Mouse (Mus musculus): ENCODE measurements at regions not wholly inside any gene's neighbourhood (a gene's known extent, or its start where the extent isn't known, plus 50 kb on each side); places are given as distances from the start of the nearest gene placed in this dataset.

GRCm38 (mm10) chr5:28919296-28920063 is 276.3 kb upstream of the Rnf32 start:
- no peak for DNase-seq (ENCODE audit: low read depth, low spot score)

GRCm38 (mm10) chr5:28904500-28904899 is 291.3 kb upstream of the Rnf32 start:
- DNase-seq (ENCODE audit: low read depth, low spot score) = no peak

DNA sequence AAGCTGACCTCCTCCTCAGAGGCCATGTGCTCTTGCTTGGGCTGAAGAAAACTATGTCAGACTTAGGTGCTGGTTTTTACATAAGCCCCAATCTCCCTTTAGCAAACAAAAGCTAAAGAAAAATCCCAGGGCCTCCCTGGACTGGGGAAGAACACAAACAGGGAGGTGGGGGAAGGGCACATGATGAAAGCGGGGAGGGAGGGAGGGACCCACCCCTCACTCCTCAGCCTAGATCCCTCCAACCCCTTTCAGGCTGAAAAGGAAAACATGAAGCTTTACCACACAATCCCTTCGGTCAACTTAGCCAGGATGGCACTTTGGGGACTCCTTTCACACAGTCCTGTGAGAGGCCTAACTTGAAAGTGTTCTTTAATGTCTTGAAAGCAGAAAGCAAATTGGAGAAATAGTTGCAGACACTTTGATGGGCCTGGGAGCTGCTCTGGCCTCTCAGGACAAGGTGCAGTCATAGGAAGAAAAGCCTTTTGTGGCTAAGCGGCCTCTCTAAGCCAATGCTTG is 291.9 kb upstream of the Rnf32 start:
- DNase-seq (ENCODE audit: low read depth, low spot score) = no peak

DNA sequence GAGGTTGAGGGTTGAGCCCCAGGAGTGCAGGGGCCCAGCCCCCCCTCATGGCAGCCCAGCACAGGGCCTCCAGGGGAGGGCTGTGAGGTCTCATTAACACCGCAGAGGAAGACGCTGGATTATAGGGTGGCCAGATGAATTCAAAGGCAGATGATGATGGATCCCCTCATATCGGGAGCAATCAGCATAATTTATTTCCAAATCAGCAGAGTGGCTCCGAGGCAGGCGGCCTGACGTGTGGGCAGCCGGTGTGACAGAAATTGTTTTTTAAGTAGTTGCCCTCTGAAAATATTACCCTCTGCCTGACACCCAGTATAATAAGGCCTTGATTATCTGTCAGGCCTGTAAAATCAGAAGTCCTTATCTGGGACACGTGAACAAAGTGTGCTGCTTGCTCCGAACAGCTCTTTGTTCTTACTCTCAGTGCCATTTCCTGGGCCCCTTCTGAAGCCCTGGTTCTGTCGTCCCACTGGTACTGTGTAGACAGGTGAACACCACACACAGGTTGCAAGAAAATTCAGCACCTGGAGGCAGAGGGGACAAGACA is 303.0 kb upstream of the Rnf32 start:
- DNase-seq (ENCODE audit: low read depth, low spot score) = no peak

GRCm38 (mm10) chr5:28891988-28892387 is 303.8 kb upstream of the Rnf32 start:
- no peak for DNase-seq (ENCODE audit: low read depth, low spot score)

- no peak for DNase-seq (ENCODE audit: low read depth, low spot score)
Measured at GRCm38 (mm10) chr5:28884746-28885365, 310.9 kb upstream of the Rnf32 start.

DNA sequence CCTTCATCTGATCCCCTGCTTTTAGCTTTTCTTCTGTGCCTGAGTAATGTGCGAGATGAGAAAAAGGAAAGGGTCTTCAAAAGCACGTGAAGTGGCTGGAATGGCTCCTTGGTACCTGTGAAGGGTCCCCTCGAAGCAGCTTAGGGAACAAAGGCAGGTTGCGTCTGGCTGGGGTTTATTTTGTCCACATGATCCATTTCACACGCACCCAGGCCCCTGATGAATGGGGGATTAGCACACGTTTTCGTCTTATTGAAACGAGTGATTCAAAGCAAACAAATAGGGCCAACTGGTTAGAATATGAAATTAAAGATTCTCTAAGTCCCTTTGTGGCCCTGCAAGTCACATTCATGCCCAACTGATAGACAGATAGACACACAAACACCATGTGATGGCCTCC is 319.6 kb upstream of the Rnf32 start:
- DNase-seq (ENCODE audit: low read depth, low spot score) = no peak

- DNase-seq (ENCODE audit: low read depth, low spot score) = no peak
Measured at GRCm38 (mm10) chr5:28873600-28874265, 322.1 kb upstream of the Rnf32 start.

DNA sequence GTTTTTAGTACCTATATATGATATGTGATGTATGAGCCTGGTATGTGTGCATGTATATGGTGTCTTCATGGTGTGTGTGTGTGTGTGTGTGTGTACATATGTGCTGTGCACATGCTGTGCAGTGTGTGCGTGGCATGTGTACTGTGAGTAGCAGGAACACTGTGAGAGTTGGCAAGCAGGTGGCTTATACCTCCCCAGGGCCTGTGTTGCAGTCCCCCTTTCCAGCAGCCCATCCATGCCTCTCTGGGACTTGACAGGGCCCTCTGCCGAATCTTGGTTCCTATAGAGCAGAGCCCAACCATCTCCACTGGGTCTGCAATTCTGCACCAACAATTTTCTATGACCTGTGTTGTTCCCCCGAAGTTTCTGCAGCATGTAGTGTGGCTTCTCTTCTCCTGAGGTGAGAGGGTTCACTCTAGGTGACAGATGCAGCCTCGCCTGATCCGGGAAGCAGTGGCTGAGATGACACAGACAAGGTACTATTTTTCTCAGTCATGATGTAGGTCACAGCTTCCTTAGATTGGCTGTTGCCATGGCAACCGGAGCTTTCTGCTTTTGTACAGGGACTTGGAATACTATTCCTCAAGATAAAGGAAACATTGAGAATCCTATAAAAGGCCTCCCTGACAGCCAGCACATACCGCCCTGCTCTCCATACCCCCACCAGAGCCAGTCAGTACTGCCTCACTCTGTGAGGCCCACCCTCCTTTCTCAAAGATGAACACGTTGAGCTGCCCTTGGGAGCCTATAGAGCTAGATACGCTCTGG is 336.0 kb upstream of the Rnf32 start:
- DNase-seq (ENCODE audit: low read depth, low spot score) = peak; percentile 8

DNA sequence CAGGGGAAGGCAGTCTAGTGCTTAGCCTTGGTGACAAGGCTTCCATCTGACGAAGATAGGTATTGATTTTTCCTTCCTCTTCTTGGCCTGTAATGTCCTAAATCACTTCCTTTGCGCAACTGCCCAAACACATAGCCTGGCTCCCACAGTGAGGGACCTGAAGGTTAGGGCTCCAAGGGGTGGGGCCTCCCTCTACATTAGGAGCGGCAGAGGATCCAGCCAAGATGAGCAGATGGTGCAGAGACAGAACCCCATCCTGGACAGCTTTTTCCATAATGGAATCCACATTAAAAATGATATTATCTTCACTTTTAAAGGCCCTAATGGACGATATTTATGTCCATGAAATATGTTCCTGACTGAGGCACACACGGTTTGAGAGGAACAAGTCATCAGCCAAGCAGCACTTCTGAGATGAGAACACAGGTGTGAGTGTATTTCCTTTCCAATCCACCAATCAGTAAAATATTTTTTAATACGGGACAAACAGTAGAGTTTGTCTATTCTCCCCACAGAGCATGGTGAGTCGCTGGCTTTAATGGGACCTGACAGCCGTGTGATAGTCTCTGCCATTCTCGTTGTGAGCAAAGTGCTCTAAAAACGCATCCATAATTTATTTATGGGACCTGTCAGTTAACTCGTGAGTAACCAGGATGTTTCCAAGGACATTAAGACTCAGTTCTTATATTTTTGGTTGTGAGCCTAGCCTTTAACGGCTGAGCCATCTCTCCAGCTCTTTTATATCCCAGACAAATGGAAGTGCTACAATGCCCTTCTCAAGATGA is 357.5 kb upstream of the Rnf32 start:
- DNase-seq (ENCODE audit: low read depth, low spot score) = no peak

GRCm38 (mm10) chr5:28819091-28819490 is 352.0 kb upstream of the Shh start:
- DNase-seq (ENCODE audit: low read depth, low spot score) = no peak

GRCm38 (mm10) chr5:28807950-28808349 is 340.9 kb upstream of the Shh start:
- DNase-seq (ENCODE audit: low read depth, low spot score) = no peak

DNA sequence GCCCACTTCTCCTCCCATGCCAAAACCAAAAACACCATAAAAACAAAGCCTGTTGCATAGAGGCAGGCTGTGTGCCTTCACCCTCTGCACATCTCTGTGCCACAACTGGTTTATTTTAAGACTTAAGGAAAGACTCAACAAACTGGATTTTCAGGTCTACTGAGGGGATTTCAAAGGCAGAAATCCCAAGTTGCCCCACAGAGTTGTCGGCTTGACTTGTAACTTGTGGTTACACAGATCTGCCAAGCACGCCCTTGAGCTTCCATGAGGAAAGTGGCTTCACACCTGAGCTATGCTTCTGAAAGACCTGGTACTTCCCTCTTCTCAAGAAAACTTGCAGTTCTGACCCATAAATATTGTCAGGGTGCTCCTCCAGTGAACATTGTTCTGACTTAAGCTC is 332.4 kb upstream of the Shh start:
- DNase-seq (ENCODE audit: low read depth, low spot score) = no peak

DNA sequence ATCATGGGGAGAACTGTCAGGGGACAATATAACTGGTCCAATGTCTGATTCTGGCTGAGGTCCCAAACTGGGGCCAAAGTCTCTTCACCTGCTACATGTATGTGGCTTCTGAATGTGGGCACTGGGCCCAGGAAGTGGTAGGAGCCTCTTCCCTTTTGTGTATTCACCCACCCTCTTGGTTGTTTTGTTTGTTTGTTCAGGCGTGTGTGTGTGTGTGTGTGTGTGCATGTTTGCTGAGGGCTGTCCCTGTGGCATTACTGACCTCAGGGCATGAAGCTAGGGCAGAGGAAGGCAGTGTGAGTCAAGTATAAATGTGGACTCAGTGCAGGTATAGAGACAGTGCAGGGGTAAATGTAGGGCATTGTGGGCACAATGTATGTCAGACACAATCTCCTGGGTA is 331.3 kb upstream of the Shh start:
- no peak for DNase-seq (ENCODE audit: low read depth, low spot score)

DNA sequence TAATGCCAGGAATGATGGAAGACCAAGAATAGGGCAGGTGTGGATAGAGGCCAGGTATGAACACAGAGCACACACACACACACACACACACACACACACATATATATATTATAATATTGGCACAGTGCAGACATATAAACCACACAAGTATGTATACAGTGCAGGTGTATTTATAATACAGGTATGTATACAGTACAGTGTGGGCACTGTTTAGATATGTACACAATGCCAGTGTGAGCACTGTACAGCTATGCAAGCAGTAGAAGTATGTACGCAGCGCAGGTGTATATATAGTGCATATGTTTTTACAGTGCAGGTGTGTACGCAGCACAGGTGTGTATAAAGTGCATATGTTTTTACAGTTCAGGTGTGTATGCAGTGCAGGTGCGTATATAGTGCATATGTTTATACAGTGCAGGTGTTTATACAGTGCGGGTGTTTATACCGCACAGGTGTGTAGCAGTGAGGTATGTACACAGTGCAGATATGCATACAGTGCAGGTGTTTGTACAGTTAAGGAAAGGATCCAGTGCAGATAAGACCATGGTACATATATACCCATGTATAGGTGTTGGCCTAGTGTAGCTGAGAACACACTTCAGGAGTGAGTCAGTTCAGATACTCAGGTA is 328.2 kb upstream of the Shh start:
- no peak for DNase-seq (ENCODE audit: low read depth, low spot score)

DNA sequence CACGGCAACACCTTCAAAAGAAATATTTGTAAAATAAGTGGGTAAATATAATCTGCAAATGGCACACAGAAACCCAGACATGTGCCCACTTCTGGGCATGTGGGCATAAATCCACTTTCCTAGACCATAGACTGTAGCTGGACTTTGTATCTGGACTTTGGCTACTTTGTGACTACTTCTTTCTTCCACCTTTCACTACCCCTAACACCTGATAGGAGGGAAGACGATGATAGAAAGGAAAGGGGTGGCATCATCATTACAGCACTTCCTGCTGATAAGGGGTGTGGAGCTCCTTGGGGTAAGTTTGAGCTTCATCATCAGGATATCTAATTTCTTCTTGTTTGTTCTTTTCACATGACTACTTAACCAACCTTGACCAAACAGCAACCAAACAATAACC is 326.7 kb upstream of the Shh start:
- no peak for DNase-seq (ENCODE audit: low read depth, low spot score)

- no peak for DNase-seq (ENCODE audit: low read depth, low spot score)
Measured at GRCm38 (mm10) chr5:28785347-28786060, 318.4 kb upstream of the Shh start.

- DNase-seq (ENCODE audit: low read depth, low spot score) = no peak
Measured at GRCm38 (mm10) chr5:28784339-28784966, 317.4 kb upstream of the Shh start.

- no peak for DNase-seq (ENCODE audit: low read depth, low spot score)
Measured at GRCm38 (mm10) chr5:28775648-28776359, 308.7 kb upstream of the Shh start.
